Mouse (Mus musculus): ENCODE data around the gene B230104I21Rik.

GRCm38 (mm10) chr4:154378876-154379275 lies 42.9 kb downstream of the B230104I21Rik start:
- no peak for TF ChIP-seq POLR2A (IDR thresholded peaks at IDR 0.05; ENCODE audit: insufficient read length, low read depth)
- TF ChIP-seq E2F4 (IDR thresholded peaks at IDR 0.05; ENCODE audit: insufficient read depth), result no peak
- no peak for TF ChIP-seq POLR2AphosphoS2 (IDR thresholded peaks at IDR 0.05; ENCODE audit: insufficient read length, low read depth)
- TF ChIP-seq USF1 (IDR thresholded peaks at IDR 0.05; ENCODE audit: low read depth), result no peak
- TF ChIP-seq MYOD1 (IDR thresholded peaks at IDR 0.05; ENCODE audit: control insufficient read depth in 1 of 3, insufficient read length in 2 of 3, low read depth in 2 of 3), result no peak
- no peak for TF ChIP-seq MAX (IDR thresholded peaks at IDR 0.05; ENCODE audit: low read depth)
- no peak for TF ChIP-seq SRF (IDR thresholded peaks at IDR 0.05; ENCODE audit: control insufficient read depth, insufficient read length, low read depth)
- TF ChIP-seq MYOG (IDR thresholded peaks at IDR 0.05; ENCODE audit: control insufficient read depth in 1 of 3, insufficient read depth in 1 of 3, insufficient read length in 2 of 3, low read depth in 2 of 3), result no peak
- no peak for TF ChIP-seq CEBPB (IDR thresholded peaks at IDR 0.05; ENCODE audit: insufficient read depth, poor library complexity, severe bottlenecking)
- no peak for TF ChIP-seq TCF3 (IDR thresholded peaks at IDR 0.05; ENCODE audit: insufficient read length, low read depth)
